9 mouse cellular contexts compared by ENCODE assay signal in the genomic region with DNA sequence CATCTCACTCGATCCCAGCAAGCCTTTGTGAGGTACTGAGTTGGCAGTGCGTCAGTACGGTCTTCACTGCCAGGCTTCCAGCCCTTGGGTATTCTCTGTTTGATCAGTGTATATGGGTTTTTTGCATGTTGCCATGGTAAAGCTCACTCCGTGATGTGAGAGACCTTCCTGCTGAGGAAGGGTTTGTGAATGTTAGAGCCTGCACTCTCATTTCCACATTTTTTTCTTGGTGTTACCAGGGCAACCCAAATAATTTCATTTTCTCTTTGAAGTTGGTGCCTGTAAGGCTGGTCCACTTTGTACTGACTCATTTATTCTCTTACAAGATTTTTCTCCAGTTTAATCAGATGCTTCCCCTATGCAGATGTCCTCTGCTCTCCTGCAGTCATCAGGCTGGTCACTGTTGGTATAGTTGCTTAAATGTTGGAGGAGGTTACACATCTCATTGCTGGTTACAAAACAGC. TPM values are rescaled to one million over a fixed set of nuclear protein-coding genes. Genes with fewer than 3 reads are reported as not detected.
DNase-seq lines count a peak whose midpoint lies in the region; ATAC-seq lines count a peak whose summit lies in the region.
"Had no signal": no experiment of that assay in that cellular context is flagged by ENCODE, and none has a peak within 500 bp of the region (broad histone marks: within the 10 kb centered on the region; RNA-seq: fewer than 3 reads in every experiment).

No protein-coding gene starts in this region.

- H3K36me3 ChIP-seq in heart, embryonic 11.5 days (ENCODE audit: control insufficient read depth, insufficient read depth, low read length) = no peaks in the 10 kb centered on the region; the same call in 1 of the 2 replicates

- no peak for ATAC-seq in heart, embryonic 11.5 days (replicated peaks; ENCODE audit: insufficient number of reproducible peaks, low FRiP score, low TSS enrichment)

- no peak overlapping the region for H3K4me2 ChIP-seq in heart, embryonic 11.5 days

- H3K27ac ChIP-seq in heart, embryonic 11.5 days (ENCODE audit: low read depth, low read length) = no peak overlapping the region

- H3K9ac ChIP-seq in heart, embryonic 11.5 days (ENCODE audit: low read depth, low read length) = no peak overlapping the region

- no peaks in the 10 kb centered on the region for H3K27me3 ChIP-seq in heart, embryonic 11.5 days (ENCODE audit: control insufficient read depth, insufficient read depth, low read length)

- H3K4me1 ChIP-seq in heart, embryonic 11.5 days (ENCODE audit: control insufficient read depth, insufficient read depth, low read length) = no peaks in the 10 kb centered on the region; the same call in 1 of the 2 replicates

- intact Hi-C loops in left cerebral cortex, postnatal 25 days (cut with DNase I) = no loop called here

- H3K9me3 ChIP-seq in heart, embryonic 11.5 days (replicated peaks; ENCODE audit: control insufficient read depth, low read length) = no peaks in the 10 kb centered on the region

- peak; percentile 40 to 61 for DNase-seq in left cerebral cortex, postnatal 25 days (ENCODE audit: low spot score in 2 of 2)
- DNase-seq in left cerebral cortex, adult 18-20 months (ENCODE audit: low spot score in 2 of 2) = no peak
- DNase-seq in brain, adult 2 months (ENCODE audit: low read depth, low spot score) = peak; percentile 66
- peak; percentile 21 for DNase-seq in layer of hippocampus, adult 9-11 months
- DNase-seq in right cerebral cortex, postnatal 14 days = peak; percentile 17
- no peak for DNase-seq in kidney, adult 9 months
- DNase-seq in thymus, postnatal 0 days (ENCODE audit: low spot score) = no peak
- DNase-seq: gastrocnemius, postnatal 10 days had no signal

- no peak overlapping the region for H3K4me3 ChIP-seq in heart, embryonic 11.5 days (ENCODE audit: low read depth, low read length)

- 89% methylated on average over 4 of the region's 4 CpGs for WGBS in heart, embryonic 11.5 days (ENCODE audit: insufficient replicate concordance)

RNA-seq across cellular contexts. Expression of gene Lrrc8c, which starts 38.6 kb away (rescaled TPM):
- 10 to 100 TPM; 30.4 to 35.0 TPM for total RNA-seq in left cerebral cortex, postnatal 25 days (2021)
- 10 to 100 TPM; 30.7 to 31.0 TPM for total RNA-seq in left cerebral cortex, adult 18-20 months (2021)
- 32.5 and 33.5 TPM in 2 replicates for polyA plus RNA-seq in heart, embryonic 11.5 days (2014; fragmentation: Nextera tagmentation; extraction: Ambion mirVana)
- polyA plus RNA-seq in thymus, postnatal 0 days (2015; fragmentation: Nextera tagmentation; extraction: Ambion mirVana) = 24.5 and 26.2 TPM in 2 replicates

Comparison
In these comparisons a context has a peak if more than half of its experiments do, and no peak if none do; other contexts are left out.
1. DNase-seq: peak in left cerebral cortex, postnatal 25 days (2 of 2), brain, adult 2 months (single experiment), layer of hippocampus, adult 9-11 months (single experiment) and right cerebral cortex, postnatal 14 days (single experiment); none in left cerebral cortex, adult 18-20 months (0 of 2), kidney, adult 9 months (single experiment) and thymus, postnatal 0 days (single experiment).